Mouse (Mus musculus) small intestine, adult 2 months (tissue): ENCODE measurements around the gene Gstp1.

Experiments
- CTCF ChIP-seq: fragments of 200-500 bp; IDR thresholded peaks from 2 replicates; pipeline ENCODE4 v1.5.1; 2012; ENCODE audit warnings: low read depth, mild to moderate bottlenecking, control low read depth, inconsistent platforms, low read length, moderate library complexity, mixed read lengths; ENCODE audit not compliant: insufficient replicate concordance, insufficient read length; ENCODE audit errors: extremely low read depth
- POLR2A ChIP-seq: fragments of 200-500 bp; IDR thresholded peaks from 2 replicates; pipeline ENCODE4 v1.6.1; 2012; ENCODE audit warnings: low read depth, mild to moderate bottlenecking, control low read depth, inconsistent platforms, low read length, moderate library complexity

GRCm38 (mm10) chr19:4084984-4085383 lies 47.2 kb upstream of the Gstp1 start:
- TF ChIP-seq CTCF (0 out of 2 replicates have a peak, but pooled peaks have one; percentile 24), POLR2A (no peak)
